26 mouse cellular contexts compared by ENCODE assay signal in genomic region chr17:28646221-28646620, GRCm38 (mm10).
"Had no signal": no experiment of that assay in that cellular context is flagged by ENCODE, and none has a peak within 500 bp of the region (broad histone marks: within the 10 kb centered on the region; RNA-seq: fewer than 3 reads in every experiment).

No protein-coding gene starts in this region.

- H3K27ac ChIP-seq: gastrocnemius, adult 2 months; heart, adult 2 months; heart, embryonic 13.5 days; heart, embryonic 15.5 days; hindbrain, embryonic 10.5 days; hindbrain, embryonic 12.5 days; hindbrain, embryonic 14.5 days; kidney, embryonic 15.5 days; kidney, postnatal 0 days; left cerebral cortex, adult 2 months; limb, embryonic 10.5 days; limb, embryonic 12.5 days; liver, embryonic 13.5 days; liver, embryonic 15.5 days had no signal

- H3K4me1 ChIP-seq: heart, embryonic 13.5 days; heart, embryonic 15.5 days; hindbrain, embryonic 10.5 days; hindbrain, embryonic 12.5 days; kidney, embryonic 15.5 days; liver, embryonic 13.5 days; liver, embryonic 15.5 days had no signal

- H3K36me3 ChIP-seq: heart, embryonic 13.5 days; heart, embryonic 15.5 days; hindbrain, embryonic 10.5 days; hindbrain, embryonic 12.5 days; kidney, embryonic 15.5 days; limb, embryonic 10.5 days; limb, embryonic 12.5 days; liver, embryonic 13.5 days; liver, embryonic 15.5 days had no signal

- H3K9ac ChIP-seq: heart, embryonic 13.5 days; heart, embryonic 15.5 days; hindbrain, embryonic 12.5 days; hindbrain, embryonic 14.5 days; kidney, embryonic 15.5 days; limb, embryonic 12.5 days; liver, embryonic 13.5 days; liver, embryonic 15.5 days had no signal

- H3K9me3 ChIP-seq: heart, embryonic 13.5 days; heart, embryonic 15.5 days; hindbrain, embryonic 10.5 days; hindbrain, embryonic 12.5 days; kidney, embryonic 15.5 days; limb, embryonic 10.5 days; limb, embryonic 12.5 days; liver, embryonic 13.5 days; liver, embryonic 15.5 days had no signal

- H3K4me3 ChIP-seq: gastrocnemius, adult 2 months; heart, adult 2 months; heart, embryonic 13.5 days; heart, embryonic 15.5 days; hindbrain, embryonic 10.5 days; hindbrain, embryonic 12.5 days; kidney, embryonic 15.5 days; left cerebral cortex, adult 2 months; limb, embryonic 10.5 days; limb, embryonic 12.5 days; liver, embryonic 13.5 days; liver, embryonic 15.5 days had no signal

- DNase-seq: gastrocnemius, adult 2 months; gastrocnemius, postnatal 14 days; gastrocnemius, postnatal 36 days; heart, adult 11 months; heart, adult 2 months; heart, postnatal 14 days; heart, postnatal 4 days; kidney, adult 11 months; kidney, adult 2 months; kidney, adult 9 months; kidney, postnatal 14 days; kidney, postnatal 36 days; layer of hippocampus, adult 9-11 months; liver; liver, embryonic 13.5 days had no signal
